Mouse (Mus musculus) testis, adult 2 months (tissue): ENCODE data around the gene Gnat1.

Experiments
- CTCF ChIP-seq: fragments of 200-500 bp; IDR thresholded peaks from 2 replicates; pipeline ENCODE4 v1.5.1; 2012; ENCODE audit warnings: low read depth, mild to moderate bottlenecking, inconsistent platforms, low read length, moderate library complexity; ENCODE audit not compliant: control insufficient read depth, insufficient read depth, insufficient replicate concordance
- POLR2A ChIP-seq: fragments of 200-500 bp; IDR thresholded peaks from 2 replicates; pipeline ENCODE4 v1.6.1; 2012; ENCODE audit warnings: low read depth, mild to moderate bottlenecking, inconsistent platforms, low read length, moderate library complexity; ENCODE audit not compliant: control insufficient read depth

GRCm38 (mm10) chr9:107660777-107661176 is 18.7 kb downstream of the Gnat1 start:
- TF ChIP-seq CTCF (no peak), POLR2A (no peak)
